Mouse (Mus musculus): Measurements from ENCODE around the gene Phc2. TPM values are rescaled to one million over a fixed set of nuclear protein-coding genes. Genes with fewer than 3 reads are reported as not detected.

Gene Phc2
- polyA plus RNA-seq, 1 experiment = 69.9 TPM

DNA sequence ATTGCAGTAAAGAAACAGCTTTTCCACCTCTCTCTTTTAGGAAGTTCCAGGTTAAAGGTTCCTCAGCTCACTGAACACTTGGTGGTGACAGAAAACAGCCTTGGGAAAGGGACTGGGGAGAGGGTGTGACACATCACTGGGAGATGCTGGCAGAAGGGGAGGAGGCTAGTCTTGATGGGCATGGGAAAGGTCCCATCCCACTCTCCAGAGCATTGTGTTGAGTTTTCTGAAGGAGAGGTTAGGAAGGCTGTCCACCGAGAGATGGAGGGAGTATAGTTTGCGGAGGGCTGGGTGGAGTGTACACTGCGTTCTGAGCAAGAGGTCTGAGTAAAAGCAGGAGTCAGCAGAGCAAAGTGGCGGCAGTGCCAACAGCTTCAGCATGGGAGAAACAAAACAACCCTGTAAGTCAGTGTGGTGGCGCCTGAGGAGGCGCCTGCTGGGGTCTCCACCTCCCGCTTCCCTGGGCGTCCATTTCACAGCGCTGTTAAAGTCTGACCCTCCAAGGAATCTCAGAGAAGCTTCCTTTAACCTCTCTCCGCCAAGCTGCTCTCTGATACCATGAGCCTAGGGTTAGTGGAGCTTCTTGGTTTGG is 88.0 kb downstream of the Phc2 start:
- Histone ChIP-seq H3K4me3 (ENCODE audit: insufficient read depth, low read length) (no peak overlapping the region), H3K4me1 (ENCODE audit: control insufficient read depth, insufficient read depth, low read length) (peaks cover 8% of the 10 kb centered on the region), H3K27ac (ENCODE audit: insufficient read depth, low read length) (no peak overlapping the region)
- TF ChIP-seq CTCF (IDR thresholded peaks at IDR 0.05; ENCODE audit: borderline replicate concordance, insufficient read depth, low read length) = no peak
- TF ChIP-seq POLR2A (IDR thresholded peaks at IDR 0.05; ENCODE audit: low read depth, low read length) = no peak

DNA sequence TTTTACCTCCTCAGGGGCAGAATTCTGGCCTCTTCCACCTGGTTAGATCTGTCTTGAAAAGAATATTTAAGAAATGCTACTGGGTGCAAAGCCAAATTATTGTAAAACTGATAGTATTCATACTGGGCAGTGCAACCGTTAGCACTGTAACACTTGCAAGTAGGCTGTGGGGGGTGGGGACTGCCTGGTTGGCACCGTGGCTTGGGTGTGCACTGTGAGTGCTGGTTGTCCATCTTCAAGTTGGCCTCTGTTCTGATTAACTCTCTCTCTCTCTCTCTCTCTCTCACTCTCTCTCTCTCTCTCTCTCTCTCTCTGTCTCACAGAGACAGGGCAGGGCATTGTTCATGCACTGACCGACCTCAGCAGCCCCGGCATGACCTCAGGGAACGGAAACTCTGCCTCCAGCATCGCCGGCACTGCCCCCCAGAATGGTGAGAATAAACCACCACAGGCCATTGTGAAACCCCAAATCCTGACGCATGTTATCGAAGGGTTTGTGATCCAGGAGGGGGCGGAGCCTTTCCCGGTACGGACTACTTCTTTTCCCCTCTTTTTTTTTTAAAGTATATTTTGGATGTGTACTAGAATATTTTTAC is 88.6 kb downstream of the Phc2 start:
- H3K27ac ChIP-seq (ENCODE audit: insufficient read depth, low read length) = no peak overlapping the region
- H3K4me3 ChIP-seq (ENCODE audit: insufficient read depth, low read length) = no peak overlapping the region
- TF ChIP-seq CTCF (IDR thresholded peaks at IDR 0.05; ENCODE audit: borderline replicate concordance, insufficient read depth, low read length) (no peak), POLR2A (IDR thresholded peaks at IDR 0.05; ENCODE audit: low read depth, low read length) (no peak)
- peaks cover 4% of the 10 kb centered on the region; the same call in 1 of the 2 replicates for H3K4me1 ChIP-seq (ENCODE audit: control insufficient read depth, insufficient read depth, low read length)

- Histone ChIP-seq H3K27ac (ENCODE audit: insufficient read depth, low read length) (no peak overlapping the region), H3K4me1 (ENCODE audit: control insufficient read depth, insufficient read depth, low read length) (no peaks in the 10 kb centered on the region), H3K4me3 (ENCODE audit: insufficient read depth, low read length) (no peak overlapping the region)
- TF ChIP-seq CTCF (IDR thresholded peaks at IDR 0.05; ENCODE audit: borderline replicate concordance, insufficient read depth, low read length) (no peak), POLR2A (IDR thresholded peaks at IDR 0.05; ENCODE audit: low read depth, low read length) (no peak)
Observed at GRCm38 (mm10) chr4:128745160-128745559, 90.7 kb downstream of the Phc2 start.

GRCm38 (mm10) chr4:128747614-128748270 is 93.2 kb downstream of the Phc2 start:
- TF ChIP-seq CTCF (IDR thresholded peaks at IDR 0.05; ENCODE audit: borderline replicate concordance, insufficient read depth, low read length) = no peak
- TF ChIP-seq POLR2A (IDR thresholded peaks at IDR 0.05; ENCODE audit: low read depth, low read length) = no peak
- Histone ChIP-seq H3K4me1 (ENCODE audit: control insufficient read depth, insufficient read depth, low read length) (no peaks in the 10 kb centered on the region), H3K27ac (ENCODE audit: insufficient read depth, low read length) (no peak overlapping the region), H3K4me3 (ENCODE audit: insufficient read depth, low read length) (no peak overlapping the region)

GRCm38 (mm10) chr4:128748309-128748708 is 93.8 kb downstream of the Phc2 start:
- no peaks in the 10 kb centered on the region for H3K4me1 ChIP-seq (ENCODE audit: control insufficient read depth, insufficient read depth, low read length)
- TF ChIP-seq POLR2A (IDR thresholded peaks at IDR 0.05; ENCODE audit: low read depth, low read length) (no peak), CTCF (IDR thresholded peaks at IDR 0.05; ENCODE audit: borderline replicate concordance, insufficient read depth, low read length) (no peak)

DNA sequence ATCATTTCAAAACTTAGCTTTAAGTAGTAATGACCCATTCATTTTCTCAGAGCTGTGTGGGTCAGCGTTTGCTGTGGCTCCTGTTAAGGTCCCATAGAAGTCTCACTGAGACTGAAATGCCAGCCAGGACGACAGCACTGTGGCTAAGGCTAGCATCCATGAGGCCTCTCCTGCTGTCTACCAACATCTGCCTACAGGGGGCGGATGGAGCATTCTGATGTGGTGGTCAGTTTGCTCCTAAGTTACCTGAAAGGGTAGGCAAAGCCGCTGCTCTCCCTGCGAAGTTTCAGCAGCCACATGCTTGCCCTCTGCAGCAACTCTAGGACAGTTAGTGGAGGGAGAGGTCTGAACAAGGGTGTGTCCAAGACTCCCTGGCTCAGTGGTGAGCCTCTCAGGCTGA is 96.5 kb downstream of the Phc2 start:
- H3K4me1 ChIP-seq (ENCODE audit: control insufficient read depth, insufficient read depth, low read length) = no peaks in the 10 kb centered on the region; the same call in 1 of the 2 replicates
- H3K27ac ChIP-seq (ENCODE audit: insufficient read depth, low read length) = no peak overlapping the region
- H3K4me3 ChIP-seq (ENCODE audit: insufficient read depth, low read length) = no peak overlapping the region
- TF ChIP-seq CTCF (IDR thresholded peaks at IDR 0.05; ENCODE audit: borderline replicate concordance, insufficient read depth, low read length) (peak; percentile 42; the same call in 1 of the 2 replicates), POLR2A (IDR thresholded peaks at IDR 0.05; ENCODE audit: low read depth, low read length) (no peak)

More at GRCm38 (mm10) chr4:128748309-128748708, 93.8 kb downstream of the Phc2 start:
- H3K4me3 ChIP-seq (ENCODE audit: insufficient read depth, low read length) = no peak overlapping the region
- no peak overlapping the region for H3K27ac ChIP-seq (ENCODE audit: insufficient read depth, low read length)

DNA sequence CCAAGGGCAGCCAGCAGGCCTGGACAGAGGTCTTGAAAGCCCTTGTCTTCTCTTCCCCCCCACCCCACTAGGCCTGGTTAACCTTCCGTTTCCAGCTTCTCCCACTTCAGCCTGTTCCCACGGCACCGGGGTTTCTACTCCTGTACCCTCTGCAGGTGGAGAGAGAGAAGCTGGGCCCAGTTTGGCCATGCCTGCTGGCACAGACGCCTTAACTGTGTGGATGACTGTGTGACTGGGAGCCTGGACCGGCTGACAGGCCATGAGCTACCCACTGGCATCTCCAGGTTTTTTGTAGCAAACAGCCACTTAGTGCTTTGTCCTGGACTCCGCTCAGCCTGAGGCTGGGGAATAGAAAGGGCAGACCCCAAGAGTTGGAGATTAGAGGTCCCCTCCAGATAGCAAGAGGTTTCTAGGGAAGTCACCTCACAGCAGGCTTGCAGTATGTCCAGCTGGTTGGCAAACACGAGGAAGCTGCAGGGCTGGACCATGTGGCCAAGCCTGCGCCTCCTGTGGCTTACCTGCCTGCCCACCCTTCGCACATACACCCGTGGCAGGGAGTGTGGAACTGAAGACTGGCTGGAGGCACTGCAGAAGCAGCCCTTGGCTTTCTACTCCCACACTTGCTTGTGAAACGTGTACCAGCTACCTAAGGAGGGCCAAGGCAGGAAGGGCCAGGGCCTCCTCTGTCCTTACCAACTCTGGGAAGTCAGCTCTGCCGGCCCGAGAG is 97.7 kb downstream of the Phc2 start:
- Histone ChIP-seq H3K4me1 (ENCODE audit: control insufficient read depth, insufficient read depth, low read length) (no peaks in the 10 kb centered on the region; the same call in 1 of the 2 replicates), H3K27ac (ENCODE audit: insufficient read depth, low read length) (no peak overlapping the region), H3K4me3 (ENCODE audit: insufficient read depth, low read length) (no peak overlapping the region)

GRCm38 (mm10) chr4:128753571-128753970 is 99.1 kb downstream of the Phc2 start:
- no peak overlapping the region for H3K4me3 ChIP-seq (ENCODE audit: insufficient read depth, low read length)
- TF ChIP-seq POLR2A (IDR thresholded peaks at IDR 0.05; ENCODE audit: low read depth, low read length) (no peak), CTCF (IDR thresholded peaks at IDR 0.05; ENCODE audit: borderline replicate concordance, insufficient read depth, low read length) (no peak)
- H3K27ac ChIP-seq (ENCODE audit: insufficient read depth, low read length) = no peak overlapping the region
- H3K4me1 ChIP-seq (ENCODE audit: control insufficient read depth, insufficient read depth, low read length) = no peaks in the 10 kb centered on the region; the same call in 1 of the 2 replicates

More for the DNA sequence above, 97.7 kb downstream of the Phc2 start:
- no peak for TF ChIP-seq CTCF (IDR thresholded peaks at IDR 0.05; ENCODE audit: borderline replicate concordance, insufficient read depth, low read length)

- Histone ChIP-seq H3K4me3 (ENCODE audit: insufficient read depth, low read length) (no peak within 1 kb of the TSS), H3K27ac (ENCODE audit: insufficient read depth, low read length) (no peak within 1 kb of the TSS), H3K4me1 (ENCODE audit: control insufficient read depth, insufficient read depth, low read length) (no peaks in the 10 kb centered on the region; the same call in 1 of the 2 replicates)
- no peak for TF ChIP-seq POLR2A (IDR thresholded peaks at IDR 0.05; ENCODE audit: low read depth, low read length)
- TF ChIP-seq CTCF (IDR thresholded peaks at IDR 0.05; ENCODE audit: borderline replicate concordance, insufficient read depth, low read length) = no peak
Observed at GRCm38 (mm10) chr4:128755064-128755463, 100.6 kb downstream of the Phc2 start, which contains the start of gene A3galt2. Gene A3galt2 (plus strand): TSS chr4:128755364.
